Mouse (Mus musculus) effector memory CD4-positive, alpha-beta T cell, adult 5 months (primary cell): ENCODE results near the gene Olfr503. TPM values are rescaled to one million over a fixed set of nuclear protein-coding genes. Genes with fewer than 3 reads are reported as not detected.

Experiments used
- polyA plus RNA-seq: library from polyadenylated mRNA; unstranded; fragments of 100-300 nt; shearing (Covaris generic); gene quantifications from one replicate; pipeline ENCODE4 v1.2.1, GENCODE M21; 2017

Gene Olfr503
- not detected for polyA plus RNA-seq

DNA sequence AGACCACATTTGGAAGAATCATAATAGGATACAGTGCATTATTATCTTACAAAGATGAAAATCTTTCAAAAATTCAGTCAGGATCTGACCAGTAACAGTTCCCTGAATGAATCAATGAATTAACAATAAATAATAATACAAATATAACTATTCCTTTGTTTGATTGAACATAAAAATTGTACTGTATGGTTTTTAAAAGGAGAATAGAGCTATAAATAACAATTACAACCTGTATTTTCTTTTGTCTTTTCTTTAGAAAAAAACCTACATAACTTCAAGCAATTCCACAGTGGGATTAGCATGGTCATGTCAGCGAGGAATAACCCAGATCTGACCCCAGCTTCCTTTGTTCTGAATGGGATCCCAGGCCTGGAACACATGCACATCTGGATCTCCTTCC, at the start of gene Olfr503:
Olfr503 (plus strand) TSS at position 301 of the 400 bp plus-strand sequence.

GRCm38 (mm10) chr7:108524965-108525364, 19.4 kb upstream of the Olfr503 start, which contains the start of gene Olfr502:
Gene Olfr502 (minus strand): TSS chr7:108525065.

DNA sequence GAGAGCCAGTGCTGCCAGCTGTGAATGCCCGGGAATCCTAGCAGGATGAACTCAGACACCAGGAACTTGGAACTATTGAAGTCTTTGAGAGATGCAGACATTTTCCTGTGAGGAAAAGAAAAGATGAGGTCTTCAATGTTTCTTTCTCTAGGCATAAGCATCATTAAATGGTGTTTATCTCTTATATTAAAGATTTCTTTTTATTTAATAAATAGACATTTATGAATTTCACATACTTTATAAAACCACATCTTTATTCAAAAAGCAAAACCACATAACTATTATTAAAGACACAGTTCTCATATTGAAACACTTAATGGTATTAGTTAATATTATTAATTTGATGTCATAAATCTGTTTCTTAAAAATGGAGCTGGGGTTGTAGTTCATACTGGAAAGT, 21.4 kb downstream of the Olfr503 start, which contains the start of gene Olfr504:
Olfr504 (minus strand) TSS at position 101 of the 400 bp plus-strand sequence.

Other genes with a start within 250 kb of the Olfr503 start
- not detected for gene Olfr491, start 231.1 kb upstream of the Olfr503 start, polyA plus RNA-seq
- gene Olfr492, start 220.9 kb upstream of the Olfr503 start, polyA plus RNA-seq = not detected
- not detected for gene Olfr493, start 197.5 kb upstream of the Olfr503 start, polyA plus RNA-seq
- not detected for gene Olfr494, start 179.2 kb upstream of the Olfr503 start, polyA plus RNA-seq
- gene Olfr495, start 151.4 kb upstream of the Olfr503 start, polyA plus RNA-seq = not detected
- gene Olfr497, start 124.1 kb upstream of the Olfr503 start, polyA plus RNA-seq = not detected
- not detected for gene Olfr498, start 79.2 kb upstream of the Olfr503 start, polyA plus RNA-seq
- gene Olfr502, start 19.5 kb upstream of the Olfr503 start, polyA plus RNA-seq = not detected
- gene Olfr504, start 21.3 kb downstream of the Olfr503 start, polyA plus RNA-seq = not detected
- gene Olfr506, start 66.3 kb downstream of the Olfr503 start, polyA plus RNA-seq = not detected
- gene Olfr507, start 77.3 kb downstream of the Olfr503 start, polyA plus RNA-seq = not detected
- not detected for gene Olfr508, start 85.5 kb downstream of the Olfr503 start, polyA plus RNA-seq
- not detected for gene Olfr509, start 107.4 kb downstream of the Olfr503 start, polyA plus RNA-seq
- not detected for gene Olfr510, start 121.9 kb downstream of the Olfr503 start, polyA plus RNA-seq
- gene Olfr512, start 168.8 kb downstream of the Olfr503 start, polyA plus RNA-seq = not detected
- gene Olfr513, start 206.4 kb downstream of the Olfr503 start, polyA plus RNA-seq = not detected